Mouse (Mus musculus) embryonic facial prominence, embryonic 14.5 days (tissue): ENCODE data around the gene Mlx. TPM values are rescaled to one million over a fixed set of nuclear protein-coding genes. Genes with fewer than 3 reads are reported as not detected.

Experiments used
- ATAC-seq: fragments of 200-750 bp; cut with Nextera tagmentation; 2 replicates; pipeline ENCODE4 v1.8.0; 2017; ENCODE audit warnings: low read depth, moderate number of reproducible peaks, moderate TSS enrichment
- DNase-seq: peaks from one replicate; pipeline ENCODE4 v3.0.0-alpha.2; 2015; ENCODE audit warnings: low spot score
- H3K27ac ChIP-seq: fragments of 300-500 bp; sonication (generic); replicated peaks from 2 replicates; pipeline ENCODE4 v1.5.1; 2014; ENCODE audit warnings: low read depth, mild to moderate bottlenecking, low read length, moderate library complexity
- H3K27me3 ChIP-seq: fragments of 300-500 bp; sonication (generic); replicated peaks from 2 replicates; pipeline ENCODE4 v1.6.1; 2014; ENCODE audit warnings: low read length; ENCODE audit not compliant: control insufficient read depth, insufficient read depth
- H3K36me3 ChIP-seq: fragments of 300-500 bp; sonication (generic); 2 replicates; pipeline ENCODE4 v1.6.1; 2014; ENCODE audit warnings: low read length, mixed read lengths; ENCODE audit not compliant: control insufficient read depth, insufficient read depth
- H3K4me1 ChIP-seq: fragments of 300-500 bp; sonication (generic); 2 replicates; pipeline ENCODE4 v1.6.1; 2014; ENCODE audit warnings: antibody characterized with exemption, low read length; ENCODE audit not compliant: control insufficient read depth, insufficient read depth
- H3K4me2 ChIP-seq: fragments of 300-500 bp; sonication (generic); 2 replicates; pipeline ENCODE4 v1.6.1; 2014; ENCODE audit warnings: low read depth, mild to moderate bottlenecking, low read length, moderate library complexity, mixed read lengths
- H3K4me3 ChIP-seq: fragments of 300-500 bp; sonication (generic); 2 replicates; pipeline ENCODE4 v1.5.1; 2014; ENCODE audit warnings: low read depth, mild to moderate bottlenecking, low read length
- H3K9ac ChIP-seq: fragments of 300-500 bp; sonication (generic); 2 replicates; pipeline ENCODE4 v1.6.1; 2014; ENCODE audit warnings: low read depth, mild to moderate bottlenecking, low read length, moderate library complexity, mixed read lengths
- H3K9me3 ChIP-seq: fragments of 300-500 bp; sonication (generic); 2 replicates; pipeline ENCODE4 v1.6.1; 2016; ENCODE audit warnings: low read length; ENCODE audit not compliant: control insufficient read depth
- WGBS: fragments of 180-500 bp; shearing (Covaris S2); extraction: QIAGEN DNeasy Blood & Tissue Kit; methylation state at CpG from one replicate; pipeline ENCODE4 v1.1.7; 2014; 5-methylcytosine and 5-hydroxymethylcytosine counted together
- polyA plus RNA-seq: library from polyadenylated mRNA; unstranded; fragments of >200 nt; fragmentation: Nextera tagmentation; extraction: Ambion mirVana; gene quantifications from 2 replicates; pipeline ENCODE4 v1.2.1, GENCODE M21; 2014

The Mlx gene
- polyA plus RNA-seq, 1 experiment from 2014 or later: 55.2 TPM

- peak within 1 kb of the TSS; percentile 66 for H3K4me3 ChIP-seq
- ATAC-seq: peak; percentile 95
- H3K4me2 ChIP-seq: peak within 1 kb of the TSS; percentile 96
- H3K27ac ChIP-seq: peak within 1 kb of the TSS; percentile 80
- peaks cover 72% of the 10 kb centered on the region for H3K36me3 ChIP-seq
- peak; percentile 98 for DNase-seq
- H3K4me1 ChIP-seq: no peaks in the 10 kb centered on the region
- peak within 1 kb of the TSS; percentile 71 for H3K9ac ChIP-seq
- WGBS: 1% methylated on average over 43 of the region's 43 CpGs
- no peaks in the 10 kb centered on the region for H3K27me3 ChIP-seq
- no peaks in the 10 kb centered on the region for H3K9me3 ChIP-seq
Measured at GRCm38 (mm10) chr11:101095314-101096024, 8.4 kb downstream of the Mlx start, which contains the start of gene Psmc3ip. Psmc3ip (minus strand) TSS chr11:101095436.

GRCm38 (mm10) chr11:101098231-101098630 is 11.2 kb downstream of the Mlx start:
- Histone ChIP-seq H3K9ac (no peak overlapping the region), H3K4me1 (no peaks in the 10 kb centered on the region), H3K36me3 (peaks cover 72% of the 10 kb centered on the region), H3K4me3 (no peak overlapping the region), H3K9me3 (no peaks in the 10 kb centered on the region), H3K27ac (no peak overlapping the region), H3K27me3 (no peaks in the 10 kb centered on the region), H3K4me2 (no peak overlapping the region)
- WGBS: 88% methylated on average over 8 of the region's 8 CpGs
- DNase-seq (no peak), ATAC-seq (no peak)

- H3K9me3 ChIP-seq: no peaks in the 10 kb centered on the region
- H3K4me3 ChIP-seq: no peak overlapping the region
- DNase-seq (peak; percentile 81), ATAC-seq (peak; percentile 60; the same call in 1 of the 2 replicates)
- H3K27me3 ChIP-seq: no peaks in the 10 kb centered on the region
- 73% methylated on average over 5 of the region's 5 CpGs for WGBS
- H3K4me2 ChIP-seq: no peak overlapping the region
- H3K27ac ChIP-seq: peak overlapping the region; percentile 63; the same call in 1 of the 2 replicates
- no peak overlapping the region for H3K9ac ChIP-seq
- H3K4me1 ChIP-seq: no peaks in the 10 kb centered on the region
- H3K36me3 ChIP-seq: peaks cover 83% of the 10 kb centered on the region
Measured at GRCm38 (mm10) chr11:101103011-101103410, 15.9 kb downstream of the Mlx start.

GRCm38 (mm10) chr11:101109351-101109750 is 22.3 kb downstream of the Mlx start:
- Histone ChIP-seq H3K4me1 (no peaks in the 10 kb centered on the region), H3K27ac (no peak overlapping the region), H3K9ac (no peak overlapping the region), H3K9me3 (no peaks in the 10 kb centered on the region), H3K36me3 (peaks cover 24% of the 10 kb centered on the region; the same call in 1 of the 2 replicates), H3K4me3 (no peak overlapping the region), H3K27me3 (no peaks in the 10 kb centered on the region), H3K4me2 (no peak overlapping the region)
- WGBS: 75% methylated on average over 4 of the region's 4 CpGs
- DNase-seq (no peak), ATAC-seq (no peak)

- Histone ChIP-seq H3K4me2 (no peak overlapping the region), H3K27me3 (no peaks in the 10 kb centered on the region), H3K4me3 (no peak overlapping the region), H3K27ac (no peak overlapping the region), H3K9ac (no peak overlapping the region), H3K36me3 (peaks cover 13% of the 10 kb centered on the region; the same call in 1 of the 2 replicates), H3K4me1 (no peaks in the 10 kb centered on the region), H3K9me3 (no peaks in the 10 kb centered on the region)
- no peak for DNase-seq
- WGBS: 61% methylated on average over 5 of the region's 5 CpGs
- no peak for ATAC-seq
Measured at GRCm38 (mm10) chr11:101110708-101111107, 23.6 kb downstream of the Mlx start.

- H3K27me3 ChIP-seq: no peaks in the 10 kb centered on the region
- H3K36me3 ChIP-seq: peaks cover 9% of the 10 kb centered on the region; the same call in 1 of the 2 replicates
- H3K4me2 ChIP-seq: no peak overlapping the region
- DNase-seq: no peak
- 87% methylated on average over 4 of the region's 4 CpGs for WGBS
- ATAC-seq: no peak
- no peak overlapping the region for H3K4me3 ChIP-seq
- no peaks in the 10 kb centered on the region for H3K9me3 ChIP-seq
- H3K4me1 ChIP-seq: no peaks in the 10 kb centered on the region
- no peak overlapping the region for H3K27ac ChIP-seq
- H3K9ac ChIP-seq: no peak overlapping the region
Measured at GRCm38 (mm10) chr11:101111178-101111577, 24.1 kb downstream of the Mlx start.

GRCm38 (mm10) chr11:101112186-101112585 is 25.1 kb downstream of the Mlx start:
- no peak for DNase-seq

GRCm38 (mm10) chr11:101115564-101115963 is 28.5 kb downstream of the Mlx start:
- Histone ChIP-seq H3K9me3 (no peaks in the 10 kb centered on the region), H3K4me2 (no peak overlapping the region), H3K4me3 (no peak overlapping the region), H3K9ac (no peak overlapping the region), H3K27ac (0 out of 2 replicates have a peak overlapping the region, but pooled peaks have one; percentile 18), H3K27me3 (no peaks in the 10 kb centered on the region), H3K4me1 (peaks cover 12% of the 10 kb centered on the region), H3K36me3 (peaks cover 7% of the 10 kb centered on the region; the same call in 1 of the 2 replicates)
- 75% methylated on average over 2 of the region's 2 CpGs for WGBS
- ATAC-seq: no peak
- peak; percentile 32 for DNase-seq

More at GRCm38 (mm10) chr11:101112186-101112585, 25.1 kb downstream of the Mlx start:
- Histone ChIP-seq H3K9ac (no peak overlapping the region), H3K4me3 (no peak overlapping the region), H3K36me3 (peaks cover 16% of the 10 kb centered on the region; the same call in 1 of the 2 replicates), H3K27ac (no peak overlapping the region), H3K4me2 (no peak overlapping the region), H3K27me3 (no peaks in the 10 kb centered on the region), H3K4me1 (no peaks in the 10 kb centered on the region), H3K9me3 (no peaks in the 10 kb centered on the region)
- 90% methylated on average over 3 of the region's 3 CpGs for WGBS
- ATAC-seq: no peak
